ENCODE assay signal across 23 mouse cellular contexts in the genomic region with DNA sequence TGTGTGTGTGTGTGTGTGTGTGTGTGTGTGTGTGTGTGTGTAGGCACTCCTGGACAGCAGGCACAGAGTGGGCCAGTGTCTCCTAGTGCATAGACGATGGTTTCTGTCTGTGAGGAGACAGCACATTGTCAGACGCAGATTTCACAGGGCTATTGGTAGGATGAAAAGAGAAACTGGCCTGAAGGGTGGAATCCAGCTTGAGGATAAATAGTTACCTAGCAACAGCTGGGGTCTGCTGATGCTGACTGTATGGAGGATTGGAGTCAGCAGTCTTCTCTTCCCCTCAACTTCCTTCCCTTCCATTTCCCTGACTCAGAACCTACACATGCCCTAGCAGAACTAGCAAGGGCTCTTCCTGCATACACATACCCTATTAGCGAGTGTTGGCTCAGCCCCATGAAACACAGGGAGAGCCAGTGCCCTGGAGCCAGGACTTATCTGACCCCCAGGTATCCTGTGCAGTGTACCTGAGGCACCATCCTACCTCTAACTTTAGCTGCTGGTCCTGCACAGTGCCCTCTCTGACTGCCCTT. TPM values are rescaled to one million over a fixed set of nuclear protein-coding genes. Genes with fewer than 3 reads are reported as not detected.
DNase-seq lines count a peak whose midpoint lies in the region; ATAC-seq and TF ChIP-seq lines count a peak whose summit lies in the region.
"Had no signal": no experiment of that assay in that cellular context is flagged by ENCODE, and none has a peak within 500 bp of the region (broad histone marks: within the 10 kb centered on the region; RNA-seq: fewer than 3 reads in every experiment).

No protein-coding gene starts in this region.

- WGBS in forebrain, embryonic 13.5 days: 39% methylated on average over 3 of the region's 3 CpGs
- 47% methylated on average over 3 of the region's 3 CpGs for WGBS in forebrain, embryonic 11.5 days
- 40% methylated on average over 3 of the region's 3 CpGs for WGBS in liver, postnatal 0 days (ENCODE audit: insufficient replicate concordance)
- 52% methylated on average over 3 of the region's 3 CpGs for WGBS in liver, embryonic 11.5 days
- 21% methylated on average over 3 of the region's 3 CpGs for WGBS in hindbrain, embryonic 16.5 days
- whole genome bisulfite sequencing in neural tube, embryonic 14.5 days: 44% methylated on average over 3 of the region's 3 CpGs

- DNase-seq in forebrain, embryonic 11.5 days (ENCODE audit: low spot score): no peak
- no peak for DNase-seq in liver, postnatal 0 days
- no peak for DNase-seq in liver, embryonic 11.5 days (ENCODE audit: low spot score)
- DNase-seq in cerebellum, postnatal 10 days: no peak
- DNase-seq in cerebellum, adult 11-12 months: no peak
- DNase-seq: adrenal gland, postnatal 14 days; cerebellum, postnatal 25 days; heart, postnatal 4 days; kidney, adult 11 months; kidney, postnatal 25 days; layer of hippocampus, adult 9-11 months; right cerebral cortex, postnatal 4 days; thymus, postnatal 25 days had no signal

- no peaks in the 10 kb centered on the region for H3K9me3 ChIP-seq in forebrain, embryonic 13.5 days (replicated peaks)
- H3K9me3 ChIP-seq in forebrain, embryonic 11.5 days (ENCODE audit: control insufficient read depth, low read length): no peaks in the 10 kb centered on the region
- H3K9me3 ChIP-seq in liver, postnatal 0 days (ENCODE audit: low read length): no peaks in the 10 kb centered on the region
- no peaks in the 10 kb centered on the region for H3K9me3 ChIP-seq in liver, embryonic 11.5 days (ENCODE audit: control insufficient read depth, low read length)
- no peaks in the 10 kb centered on the region for H3K9me3 ChIP-seq in hindbrain, embryonic 16.5 days (ENCODE audit: control insufficient read depth, low read length)
- H3K9me3 ChIP-seq in neural tube, embryonic 14.5 days (ENCODE audit: control insufficient read depth, low read length): no peaks in the 10 kb centered on the region
- H3K9me3 ChIP-seq: embryonic facial prominence, embryonic 10.5 days; heart, embryonic 12.5 days; limb, embryonic 15.5 days; megakaryocyte, embryonic 14.5 days; stomach, embryonic 15.5 days had no signal

- H3K36me3 ChIP-seq in forebrain, embryonic 13.5 days (ENCODE audit: poor library complexity, severe bottlenecking): no peaks in the 10 kb centered on the region
- H3K36me3 ChIP-seq in forebrain, embryonic 11.5 days (ENCODE audit: control insufficient read depth, insufficient read depth, low read length): no peaks in the 10 kb centered on the region
- no peaks in the 10 kb centered on the region for H3K36me3 ChIP-seq in liver, postnatal 0 days (replicated peaks; ENCODE audit: insufficient read depth, low read length)
- H3K36me3 ChIP-seq in liver, embryonic 11.5 days (ENCODE audit: control insufficient read depth, insufficient read depth, low read length): no peaks in the 10 kb centered on the region
- H3K36me3 ChIP-seq in hindbrain, embryonic 16.5 days (ENCODE audit: control insufficient read depth, insufficient read depth, low read length): no peaks in the 10 kb centered on the region
- H3K36me3 ChIP-seq in neural tube, embryonic 14.5 days (ENCODE audit: control insufficient read depth, insufficient read depth, low read length): no peaks in the 10 kb centered on the region
- H3K36me3 ChIP-seq: embryonic facial prominence, embryonic 10.5 days; heart, embryonic 12.5 days; limb, embryonic 15.5 days; stomach, embryonic 15.5 days had no signal

- no peak overlapping the region for H3K9ac ChIP-seq in forebrain, embryonic 13.5 days
- no peak overlapping the region for H3K9ac ChIP-seq in forebrain, embryonic 11.5 days (ENCODE audit: low read length)
- no peak overlapping the region for H3K9ac ChIP-seq in liver, postnatal 0 days (replicated peaks)
- H3K9ac ChIP-seq in liver, embryonic 11.5 days (ENCODE audit: low read depth, low read length): no peak overlapping the region
- H3K9ac ChIP-seq in hindbrain, embryonic 16.5 days (ENCODE audit: low read depth, low read length): no peak overlapping the region
- no peak overlapping the region for H3K9ac ChIP-seq in neural tube, embryonic 14.5 days (replicated peaks; ENCODE audit: low read depth, low read length)
- H3K9ac ChIP-seq: heart, embryonic 12.5 days; limb, embryonic 15.5 days; stomach, embryonic 15.5 days had no signal

- TF ChIP-seq EP300 in liver, postnatal 0 days (IDR thresholded peaks at IDR 0.05; ENCODE audit: low read depth): no peak

- no peak overlapping the region for H3K4me2 ChIP-seq in forebrain, embryonic 13.5 days
- no peak overlapping the region for H3K4me2 ChIP-seq in forebrain, embryonic 11.5 days (ENCODE audit: low read depth, low read length, severe bottlenecking)
- H3K4me2 ChIP-seq in liver, postnatal 0 days (ENCODE audit: low read depth, low read length): no peak overlapping the region
- H3K4me2 ChIP-seq in liver, embryonic 11.5 days: no peak overlapping the region
- H3K4me2 ChIP-seq in hindbrain, embryonic 16.5 days (ENCODE audit: low read length): no peak overlapping the region
- no peak overlapping the region for H3K4me2 ChIP-seq in neural tube, embryonic 14.5 days (ENCODE audit: low read depth, low read length)
- H3K4me2 ChIP-seq: heart, embryonic 12.5 days; limb, embryonic 15.5 days; stomach, embryonic 15.5 days had no signal

- no peak for ATAC-seq in forebrain, embryonic 13.5 days
- no peak for ATAC-seq in forebrain, embryonic 11.5 days (replicated peaks; ENCODE audit: low FRiP score)
- ATAC-seq in liver, postnatal 0 days: 0 out of 2 replicates have a peak, but pooled peaks have one; percentile 19
- no peak for ATAC-seq in liver, embryonic 11.5 days (replicated peaks; ENCODE audit: low FRiP score)
- peak; percentile 19; the same call in 1 of the 2 replicates for ATAC-seq in hindbrain, embryonic 16.5 days
- peak; percentile 23; the same call in 1 of the 2 replicates for ATAC-seq in neural tube, embryonic 14.5 days (ENCODE audit: low read depth)
- ATAC-seq: lung, postnatal 0 days had no signal

- no peaks in the 10 kb centered on the region for H3K27me3 ChIP-seq in forebrain, embryonic 13.5 days
- no peaks in the 10 kb centered on the region for H3K27me3 ChIP-seq in forebrain, embryonic 11.5 days (ENCODE audit: control insufficient read depth, insufficient read depth, low read length)
- H3K27me3 ChIP-seq in liver, postnatal 0 days (ENCODE audit: insufficient read depth, low read length): 0 out of 2 replicates have a peak, but pooled peaks cover 2% of the 10 kb centered on the region
- no peaks in the 10 kb centered on the region; the same call in 1 of the 2 replicates for H3K27me3 ChIP-seq in liver, embryonic 11.5 days (replicated peaks; ENCODE audit: control insufficient read depth, insufficient read depth, low read length)
- H3K27me3 ChIP-seq in hindbrain, embryonic 16.5 days (replicated peaks; ENCODE audit: control insufficient read depth, insufficient read depth, low read length): no peaks in the 10 kb centered on the region
- H3K27me3 ChIP-seq in neural tube, embryonic 14.5 days (ENCODE audit: control insufficient read depth, insufficient read depth, low read length): no peaks in the 10 kb centered on the region
- H3K27me3 ChIP-seq: stomach, embryonic 15.5 days had no signal

- H3K4me1 ChIP-seq in forebrain, embryonic 13.5 days: peaks cover 50% of the 10 kb centered on the region
- peaks cover 4% of the 10 kb centered on the region; the same call in 1 of the 2 replicates for H3K4me1 ChIP-seq in forebrain, embryonic 11.5 days (replicated peaks; ENCODE audit: control insufficient read depth, insufficient read depth, low read length)
- no peaks in the 10 kb centered on the region for H3K4me1 ChIP-seq in liver, postnatal 0 days (ENCODE audit: insufficient read depth)
- no peaks in the 10 kb centered on the region for H3K4me1 ChIP-seq in liver, embryonic 11.5 days (replicated peaks; ENCODE audit: control insufficient read depth, insufficient read depth, low read length)
- H3K4me1 ChIP-seq in hindbrain, embryonic 16.5 days (ENCODE audit: control insufficient read depth, insufficient read depth, low read depth, low read length): peaks cover 39% of the 10 kb centered on the region
- peaks cover 17% of the 10 kb centered on the region for H3K4me1 ChIP-seq in neural tube, embryonic 14.5 days (ENCODE audit: control insufficient read depth, insufficient read depth, low read length)
- H3K4me1 ChIP-seq: heart, embryonic 12.5 days; stomach, embryonic 15.5 days had no signal

- H3K27ac ChIP-seq in forebrain, embryonic 13.5 days: peak overlapping the region; percentile 64
- no peak overlapping the region for H3K27ac ChIP-seq in forebrain, embryonic 11.5 days (ENCODE audit: low read depth, low read length)
- H3K27ac ChIP-seq in liver, postnatal 0 days (ENCODE audit: low read depth): no peak overlapping the region
- H3K27ac ChIP-seq in liver, embryonic 11.5 days (ENCODE audit: low read depth, low read length): no peak overlapping the region
- peak overlapping the region; percentile 59 for H3K27ac ChIP-seq in hindbrain, embryonic 16.5 days (ENCODE audit: low read depth, low read length)
- H3K27ac ChIP-seq in neural tube, embryonic 14.5 days (ENCODE audit: low read depth, low read length): peak overlapping the region; percentile 62; the same call in 1 of the 2 replicates
- H3K27ac ChIP-seq: embryonic facial prominence, embryonic 10.5 days; limb, embryonic 15.5 days; stomach, embryonic 15.5 days had no signal

- H3K4me3 ChIP-seq in forebrain, embryonic 13.5 days: no peak overlapping the region
- H3K4me3 ChIP-seq in forebrain, embryonic 11.5 days (ENCODE audit: low read depth, low read length): no peak overlapping the region
- H3K4me3 ChIP-seq in liver, postnatal 0 days (ENCODE audit: low read depth, low read length): no peak overlapping the region
- H3K4me3 ChIP-seq in liver, embryonic 11.5 days (ENCODE audit: low read depth, low read length): no peak overlapping the region
- no peak overlapping the region for H3K4me3 ChIP-seq in hindbrain, embryonic 16.5 days (ENCODE audit: low read length)
- no peak overlapping the region for H3K4me3 ChIP-seq in neural tube, embryonic 14.5 days (ENCODE audit: low read depth, low read length)
- H3K4me3 ChIP-seq: embryonic facial prominence, embryonic 10.5 days; erythroblast, embryonic 14.5 days; heart, embryonic 12.5 days; limb, embryonic 15.5 days; megakaryocyte, embryonic 14.5 days; stomach, embryonic 15.5 days had no signal

- no peak for TF ChIP-seq CTCF in liver, postnatal 0 days (IDR thresholded peaks at IDR 0.05; ENCODE audit: low read depth)

RNA-seq across cellular contexts. Expression of gene Slc6a1, which starts 23.7 kb away (rescaled TPM):
- 67.2 and 81.0 TPM in 2 replicates for polyA plus RNA-seq in forebrain, embryonic 13.5 days (2015; fragmentation: Nextera tagmentation; extraction: Ambion mirVana)
- 22.0 and 26.1 TPM in 2 replicates for polyA plus RNA-seq in forebrain, embryonic 11.5 days (2014; fragmentation: Nextera tagmentation; extraction: Ambion mirVana)
- polyA plus RNA-seq in liver, postnatal 0 days (2015; fragmentation: Nextera tagmentation; extraction: Ambion mirVana): not detected in 2 replicates
- 0.05 and 0.08 TPM in 2 replicates for polyA plus RNA-seq in liver, embryonic 11.5 days (2014; fragmentation: Nextera tagmentation; extraction: Ambion mirVana)
- polyA plus RNA-seq in hindbrain, embryonic 16.5 days (2015; fragmentation: Nextera tagmentation; extraction: Ambion mirVana): 166 and 172 TPM in 2 replicates
- 122 and 156 TPM in 2 replicates for polyA plus RNA-seq in neural tube, embryonic 14.5 days (2014; fragmentation: Nextera tagmentation; extraction: Ambion mirVana)
- polyA plus RNA-seq: erythroblast, embryonic 14.5 days; lung, postnatal 0 days had no signal

Comparison
In these comparisons a context has a peak if more than half of its experiments do, and no peak if none do; other contexts are left out.
1. ATAC-seq: peak in liver, postnatal 0 days (single experiment), hindbrain, embryonic 16.5 days (single experiment) and neural tube, embryonic 14.5 days (single experiment); none in forebrain, embryonic 13.5 days (single experiment), forebrain, embryonic 11.5 days (single experiment) and liver, embryonic 11.5 days (single experiment).
2. H3K27ac ChIP-seq: peak in forebrain, embryonic 13.5 days (single experiment), hindbrain, embryonic 16.5 days (single experiment) and neural tube, embryonic 14.5 days (single experiment); none in forebrain, embryonic 11.5 days (single experiment), liver, postnatal 0 days (single experiment) and liver, embryonic 11.5 days (single experiment).
3. RNA of gene Slc6a1, which starts 23.7 kb away (polyA plus RNA-seq): 166 to 172 TPM in hindbrain, embryonic 16.5 days, 122 to 156 TPM in neural tube, embryonic 14.5 days, 67.2 to 81.0 TPM in forebrain, embryonic 13.5 days and 22.0 to 26.1 TPM in forebrain, embryonic 11.5 days; 0.05 to 0.08 TPM in liver, embryonic 11.5 days and not detected in liver, postnatal 0 days; every median in the first group is over 10 times any median in the second.